Mouse (Mus musculus) ovary, adult 18-20 months (tissue): Measurements from ENCODE around the gene Pdpn.
A peak's percentile ranks its signal among the peaks of the same experiment; 100 is the strongest.
"Not testable (repeated sequence)": the region's sequence is repeated elsewhere in the genome, so short reads cannot be mapped to it uniquely, and the experiment has no call there.

Experiments
- DNase-seq: peaks from one replicate; pipeline ENCODE4 v3.0.0; 2022; ENCODE audit warnings: low spot score, mixed read lengths

The Pdpn gene

DNA sequence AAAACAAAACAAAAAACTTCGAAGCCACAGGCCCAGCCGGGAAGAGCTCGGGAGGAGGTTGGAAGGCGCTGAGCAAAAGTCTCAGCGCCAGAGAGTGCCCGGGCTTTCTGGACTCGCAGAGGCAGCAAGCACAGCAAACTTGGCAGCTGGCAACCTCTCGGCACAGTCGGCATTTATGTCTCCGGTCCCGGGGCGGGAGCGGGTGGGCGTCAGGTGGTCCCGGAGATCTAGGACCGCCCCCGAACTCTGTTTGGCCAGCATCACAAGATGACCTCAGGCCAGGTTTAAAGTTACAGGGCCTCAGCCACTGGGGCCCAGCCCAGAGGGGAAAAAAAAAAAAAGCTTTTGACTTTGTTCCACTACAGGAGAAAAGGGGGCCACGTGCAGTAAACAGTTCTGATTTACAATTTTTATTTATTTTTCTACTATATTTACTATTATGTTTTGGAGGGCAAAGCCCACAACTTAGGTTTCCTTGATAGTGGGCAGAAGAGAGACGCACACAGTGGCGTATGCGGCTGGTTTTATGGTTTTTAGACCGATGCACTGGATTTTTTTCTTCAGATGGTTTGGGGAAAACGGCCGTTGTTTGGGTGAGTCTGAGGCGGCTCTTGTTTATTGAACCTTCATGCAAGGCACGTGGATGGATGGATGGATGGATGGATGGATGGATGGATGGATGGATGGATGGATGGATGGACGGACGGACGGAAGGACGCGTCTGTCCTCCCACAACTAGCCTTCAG, at the start of gene Pdpn:
Gene Pdpn, minus strand, starts transcription at position 240 of the 746 bp plus-strand sequence.
- DNase-seq, result peak; percentile 62

DNA sequence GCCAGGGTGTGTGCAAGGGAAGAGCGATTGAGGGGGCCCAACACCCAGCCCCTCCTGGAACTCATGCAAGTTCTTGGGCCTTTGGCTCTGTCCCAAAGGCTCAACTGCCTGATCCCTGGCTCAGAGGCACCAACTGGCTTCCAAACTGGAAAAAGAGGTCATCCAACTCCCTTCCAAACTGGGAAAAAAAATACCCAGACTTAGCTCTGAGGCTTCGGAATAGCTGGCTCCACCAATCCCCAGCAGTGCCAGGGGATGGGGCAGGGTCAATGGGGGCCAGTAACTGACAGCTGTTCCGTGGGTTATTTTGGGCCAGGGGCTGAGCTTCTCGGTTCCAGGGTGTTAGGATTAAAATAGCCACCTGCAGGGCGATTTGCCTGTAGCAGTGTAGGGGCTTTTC, 49.3 kb upstream of the Pdpn start:
- no peak for DNase-seq

DNA sequence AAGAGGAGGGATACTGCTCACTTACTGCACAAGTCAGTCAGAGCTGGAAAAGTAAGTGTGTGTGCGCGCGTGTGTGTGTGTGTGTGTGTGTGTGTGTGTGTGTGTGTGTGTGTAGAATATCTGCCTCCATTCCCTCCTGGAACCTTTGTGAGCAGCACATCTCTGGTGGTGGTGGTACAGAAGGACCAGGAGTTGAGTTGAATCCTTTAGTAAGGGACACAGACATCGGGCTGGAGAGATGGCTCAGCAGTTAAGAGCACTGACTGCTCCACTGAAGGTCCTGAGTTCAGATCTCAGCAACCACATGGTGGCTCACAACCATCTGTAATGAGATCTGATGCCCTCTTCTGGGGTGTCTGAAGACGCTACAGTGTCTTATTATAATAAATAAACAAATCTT, 46.1 kb upstream of the Pdpn start:
- not testable (repeated sequence) for DNase-seq

DNA sequence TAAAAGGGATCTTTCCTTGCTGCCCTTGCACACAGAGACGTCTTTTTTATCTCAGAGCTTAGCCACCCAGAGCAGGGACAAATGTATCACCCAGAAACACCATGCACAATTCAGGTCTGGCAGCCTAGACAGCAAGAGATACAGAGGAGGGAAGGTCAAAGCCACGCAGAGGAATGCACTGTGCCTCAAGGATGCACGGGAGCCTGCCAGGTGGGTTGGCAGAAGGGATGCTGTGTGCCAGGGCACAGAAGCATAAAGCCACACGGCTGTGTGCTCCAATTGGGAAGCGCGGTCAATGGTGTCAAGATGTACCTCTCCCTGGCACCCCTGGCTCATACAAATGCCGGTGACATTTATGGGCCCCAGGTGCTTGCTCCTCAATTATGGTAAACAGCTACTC, 42.1 kb upstream of the Pdpn start:
- DNase-seq, result no peak

DNA sequence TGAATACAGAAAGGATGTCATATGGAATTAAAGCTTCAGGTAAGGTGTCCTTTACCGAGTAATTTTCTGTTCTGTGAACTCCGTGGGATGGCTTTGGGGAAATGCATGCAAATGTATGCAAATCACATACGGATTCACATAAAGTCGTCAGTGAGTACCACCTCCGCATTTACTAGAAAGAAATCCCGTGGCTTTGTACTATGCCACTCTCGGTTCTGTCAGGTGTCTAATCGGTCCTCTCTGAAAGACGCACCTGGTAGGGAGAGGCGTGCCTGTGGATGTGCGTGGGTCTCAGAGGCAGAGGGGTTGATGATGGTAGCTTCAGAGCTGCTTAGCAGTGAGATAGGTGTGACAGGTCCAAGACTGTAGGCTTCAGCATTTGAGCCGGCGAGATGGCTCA, 40.4 kb upstream of the Pdpn start:
- DNase-seq, result no peak

DNA sequence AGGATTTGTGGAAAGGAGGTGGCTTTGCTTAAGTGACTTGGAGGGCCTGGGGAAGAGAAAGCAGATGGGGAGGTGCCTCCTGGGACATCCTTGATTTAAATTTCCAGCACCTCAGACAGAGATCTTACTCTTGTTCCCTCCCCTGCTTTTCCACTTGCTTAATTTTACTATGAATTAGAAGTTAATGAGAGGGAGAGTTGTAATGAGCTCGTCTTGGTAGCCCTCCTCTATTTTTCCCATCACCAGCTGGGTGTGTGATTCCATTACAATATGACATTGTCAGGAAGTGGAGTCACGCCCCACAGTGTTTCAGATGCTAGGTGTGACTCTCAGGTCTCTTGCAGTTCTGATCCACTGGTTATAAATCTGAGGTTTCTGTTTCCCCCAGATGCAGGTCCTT, 36.7 kb upstream of the Pdpn start:
- no peak for DNase-seq

DNA sequence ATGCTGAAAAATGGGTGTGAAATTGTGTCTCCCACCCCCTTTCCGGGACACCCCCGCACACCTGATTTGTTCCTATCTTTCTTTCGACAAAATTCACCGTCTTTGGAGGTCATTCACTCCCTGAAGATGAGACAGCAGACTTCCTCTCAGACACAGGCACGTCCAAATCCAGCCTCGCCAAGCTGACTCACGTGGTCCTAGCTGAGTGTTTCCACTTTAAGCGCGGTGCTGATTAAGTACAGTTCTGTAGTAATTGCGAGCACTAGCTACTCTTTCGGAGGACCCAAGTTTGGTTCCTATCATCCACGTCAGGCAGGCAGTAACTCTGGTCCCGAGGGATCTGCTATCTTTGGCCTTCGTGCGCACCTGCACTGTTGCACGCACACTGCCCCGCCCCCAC, 35.6 kb upstream of the Pdpn start:
- no peak for DNase-seq

DNA sequence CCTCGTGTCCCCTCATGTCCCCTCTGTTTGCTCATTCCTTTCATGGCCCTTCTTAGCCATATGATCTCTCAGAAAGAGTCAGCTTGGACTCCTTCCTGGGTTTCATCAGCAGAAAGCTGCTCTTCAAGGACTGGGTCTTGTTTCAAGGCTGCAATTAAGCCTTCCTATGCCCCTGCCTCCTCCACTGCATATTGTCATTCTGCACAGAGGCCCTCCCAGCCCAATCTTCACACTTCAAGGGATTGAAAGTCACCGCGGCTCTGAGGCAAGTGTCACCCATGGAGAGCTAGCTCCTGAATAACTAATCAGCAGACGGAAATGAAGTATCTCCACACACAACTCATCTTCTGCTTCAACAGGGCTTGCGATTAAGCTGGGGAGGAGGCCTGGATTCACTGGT, 34.8 kb upstream of the Pdpn start:
- DNase-seq, result no peak

DNA sequence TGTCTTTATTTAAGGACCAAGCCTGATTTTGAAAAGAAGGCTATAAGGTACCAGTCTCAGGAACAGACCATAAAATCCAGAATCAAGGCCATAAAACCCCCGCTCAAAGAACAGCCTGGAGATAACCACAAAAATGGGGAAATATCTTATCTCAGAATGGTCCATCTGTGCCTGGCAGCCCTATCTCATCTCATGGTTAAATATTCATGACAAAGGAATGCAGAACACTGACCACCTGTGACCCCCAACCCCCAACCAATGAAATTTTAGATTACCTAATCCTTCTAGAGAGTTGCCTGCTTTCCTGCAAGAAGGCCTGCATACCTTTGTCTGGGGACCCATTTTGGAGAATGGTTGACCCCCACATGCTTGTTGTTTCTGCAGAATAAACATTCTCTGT, 32.4 kb upstream of the Pdpn start:
- no peak for DNase-seq

DNA sequence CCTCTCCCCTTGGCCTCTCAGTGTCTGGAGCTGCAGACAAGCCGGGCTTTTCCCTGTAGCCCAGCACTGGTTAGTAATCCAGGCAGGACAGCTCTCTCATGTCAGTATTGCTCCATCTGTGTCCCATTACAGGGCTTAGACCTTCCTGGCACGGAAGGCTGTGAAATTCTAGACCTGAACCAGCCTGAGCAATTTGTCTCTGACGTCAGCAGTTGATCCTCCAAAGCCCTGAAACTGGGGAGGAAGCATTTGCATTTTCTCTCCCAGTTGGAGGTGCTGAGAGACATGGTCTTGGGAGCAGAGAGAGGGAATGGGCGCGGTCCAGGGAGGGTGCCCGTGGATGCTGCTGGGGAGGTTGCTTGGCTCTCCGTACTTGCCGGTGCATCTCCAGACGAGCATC, 31.2 kb upstream of the Pdpn start:
- no peak for DNase-seq

DNA sequence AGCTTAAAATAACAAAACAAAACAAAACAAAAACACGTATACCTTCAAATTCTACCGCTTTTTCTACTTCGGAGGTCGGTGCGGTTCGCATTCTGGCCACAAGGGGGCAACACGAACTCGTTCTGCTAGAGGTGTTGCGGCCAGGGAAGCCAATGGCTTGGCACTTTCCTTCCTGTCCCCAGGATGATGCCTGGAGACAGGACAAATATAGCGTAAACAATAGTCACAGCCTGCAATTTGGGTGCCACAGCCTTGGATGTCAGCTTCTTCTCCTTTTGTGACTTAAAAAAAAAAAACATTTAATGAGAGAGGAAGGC, 26.2 kb upstream of the Pdpn start:
- peak; percentile 31 for DNase-seq

DNA sequence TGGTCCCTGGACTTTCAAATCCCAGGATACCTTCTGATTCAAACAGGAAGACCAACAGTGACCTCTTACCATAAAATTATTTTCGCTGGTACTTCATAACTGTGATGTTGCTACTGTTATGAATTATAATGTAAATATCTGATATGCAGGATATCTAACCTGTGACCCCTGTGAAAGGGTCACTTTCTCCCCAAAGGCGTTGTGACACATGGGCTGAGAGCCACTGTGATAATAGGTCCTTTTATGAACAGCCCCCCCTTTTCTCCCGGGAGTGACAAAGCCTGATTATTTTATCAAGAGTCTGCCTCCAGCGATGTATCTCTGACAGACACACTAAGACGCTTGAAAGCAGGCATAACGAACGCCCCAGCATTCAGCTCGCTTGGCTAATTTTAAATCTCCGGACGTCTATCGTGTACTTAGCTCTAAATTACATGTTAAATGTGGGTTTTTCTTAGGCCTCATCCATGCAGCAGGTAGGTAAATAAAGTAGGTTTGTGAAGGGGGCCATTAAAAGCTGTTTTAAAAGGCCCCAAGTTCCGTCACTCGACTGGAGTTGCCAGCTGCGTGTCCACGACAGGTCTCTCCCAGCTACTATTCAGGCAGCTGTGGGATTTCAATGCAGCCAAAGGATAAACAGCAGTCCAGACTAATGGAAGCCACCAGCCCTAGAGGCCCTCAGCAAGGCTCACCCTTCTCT, 25.7 kb upstream of the Pdpn start:
- no peak for DNase-seq

DNA sequence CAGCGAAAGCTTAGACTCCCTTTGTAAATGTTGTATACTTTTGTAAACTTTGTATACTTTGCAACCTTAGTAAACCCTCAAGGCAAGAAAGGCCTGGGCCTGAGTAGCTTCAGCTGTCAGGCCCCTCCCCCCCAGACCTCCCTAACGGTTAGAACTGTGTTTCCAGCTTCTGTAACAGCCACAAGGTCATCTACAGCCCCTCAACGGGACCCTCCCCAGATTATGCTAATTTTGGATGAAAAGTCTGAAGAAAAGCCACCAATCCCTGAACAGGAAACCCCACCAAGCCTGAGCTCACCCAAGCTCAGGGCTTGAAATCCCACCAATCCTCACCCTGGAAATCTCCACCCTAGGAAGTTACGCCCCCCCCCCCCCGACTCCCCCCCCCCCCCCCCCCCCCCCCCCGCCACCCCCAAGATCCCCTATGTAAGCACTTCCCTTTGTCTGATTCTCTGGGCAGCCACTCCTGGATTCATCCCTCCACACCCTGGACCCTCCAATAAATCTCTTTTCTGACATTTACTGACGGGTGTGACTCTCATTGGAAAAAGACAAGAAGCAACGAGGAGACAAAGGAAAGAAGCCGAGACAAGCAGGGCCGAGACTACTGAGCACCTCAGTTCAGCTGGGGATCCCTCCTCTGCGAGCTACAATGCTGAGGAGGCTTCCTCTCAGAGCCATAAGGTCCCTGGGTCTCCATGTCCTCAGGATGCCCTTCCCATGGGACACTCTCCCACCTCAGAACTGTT, 25.0 kb upstream of the Pdpn start:
- DNase-seq, result no peak

DNA sequence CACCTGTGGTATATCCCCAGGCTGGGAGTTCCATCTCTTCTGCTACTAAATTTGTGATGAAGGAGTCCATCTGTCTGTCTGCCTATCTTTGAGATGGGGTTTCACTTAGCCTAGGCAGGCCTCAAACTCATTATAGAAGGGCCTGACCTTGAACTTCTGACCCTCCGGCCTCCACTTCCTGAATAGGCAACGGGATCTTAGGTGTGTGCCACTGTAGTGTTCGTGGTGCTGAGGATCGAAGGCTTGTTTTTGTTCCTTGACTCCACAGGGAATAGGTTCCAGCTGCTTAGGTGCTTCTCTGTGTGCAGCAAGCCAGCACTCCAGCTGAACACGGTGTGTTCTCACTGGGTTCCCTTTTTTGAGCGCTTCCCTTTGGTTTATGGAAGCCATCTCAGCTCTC, 13.9 kb upstream of the Pdpn start:
- no peak for DNase-seq

DNA sequence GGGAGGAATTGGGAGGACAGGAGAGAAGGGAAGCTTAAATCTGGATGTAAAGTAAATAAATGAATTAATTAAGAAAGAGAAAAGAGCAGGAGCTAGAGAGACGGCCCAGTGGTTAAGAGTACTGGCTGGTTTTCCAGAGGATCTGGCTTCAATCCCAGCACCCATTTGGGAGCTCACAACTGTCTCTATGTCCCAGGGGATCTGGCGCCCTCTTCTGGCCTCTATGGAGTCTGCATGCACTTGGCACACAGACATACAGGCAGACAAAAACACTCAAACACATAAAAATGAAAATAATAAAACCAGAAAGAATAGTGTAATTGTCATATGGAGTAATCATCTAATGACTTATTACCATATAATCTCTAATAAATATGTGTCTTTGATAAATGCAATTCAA, 12.0 kb upstream of the Pdpn start:
- no peak for DNase-seq

DNA sequence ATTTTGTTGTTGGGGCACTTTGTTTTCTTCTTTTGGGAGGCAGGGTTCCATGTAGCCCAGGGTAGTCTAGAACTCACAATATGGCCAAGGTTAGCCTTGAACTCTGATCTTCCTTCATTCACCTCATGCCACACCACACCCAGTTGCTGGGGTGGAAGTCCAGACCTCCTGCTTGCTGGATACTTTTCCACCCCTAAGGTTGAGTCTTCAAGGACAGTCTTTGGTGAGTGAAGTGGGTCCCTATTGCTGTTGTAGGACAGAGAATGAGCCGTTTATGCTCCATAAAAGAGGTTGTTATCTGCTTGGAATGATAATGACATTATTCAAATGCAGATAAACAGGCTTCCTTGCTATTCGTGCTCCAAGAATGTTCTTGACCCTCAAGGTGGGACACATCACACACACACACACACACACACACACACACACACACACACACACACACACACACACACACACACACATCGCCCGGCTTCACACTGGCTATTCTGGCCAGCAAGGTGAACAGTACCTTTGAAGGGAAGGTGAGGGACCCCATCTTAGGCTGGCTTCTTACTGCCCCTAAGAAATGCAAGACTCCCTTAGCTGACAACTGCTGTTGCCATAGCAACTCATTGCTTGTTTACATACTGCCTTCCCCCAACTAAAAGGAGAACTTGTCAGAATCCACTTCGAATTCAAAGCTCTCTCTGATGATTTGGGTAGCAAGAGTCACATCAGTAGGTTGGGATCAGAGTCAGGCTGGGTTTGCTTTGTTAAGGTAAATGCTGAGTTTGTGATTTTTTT, 6.8 kb upstream of the Pdpn start:
- no peak for DNase-seq

DNA sequence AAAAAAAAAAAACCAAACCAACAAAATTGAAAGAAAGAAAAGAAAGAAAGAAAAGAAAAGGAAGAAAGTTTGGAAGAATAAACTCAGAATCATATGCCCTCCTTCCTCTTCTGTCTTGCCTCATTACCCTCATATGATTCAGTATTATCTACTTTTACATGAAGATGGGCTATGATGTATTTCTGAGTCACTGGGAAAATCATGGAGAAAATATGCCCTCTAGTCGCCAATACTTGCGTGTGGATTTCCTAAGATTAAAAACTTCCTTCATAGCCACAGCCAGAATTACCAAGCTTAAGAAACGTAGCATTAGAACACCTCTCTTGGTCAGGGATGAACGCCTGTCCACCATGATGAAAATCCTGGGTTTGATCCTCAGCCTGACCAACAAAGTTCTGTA, 5.7 kb upstream of the Pdpn start:
- no peak for DNase-seq

DNA sequence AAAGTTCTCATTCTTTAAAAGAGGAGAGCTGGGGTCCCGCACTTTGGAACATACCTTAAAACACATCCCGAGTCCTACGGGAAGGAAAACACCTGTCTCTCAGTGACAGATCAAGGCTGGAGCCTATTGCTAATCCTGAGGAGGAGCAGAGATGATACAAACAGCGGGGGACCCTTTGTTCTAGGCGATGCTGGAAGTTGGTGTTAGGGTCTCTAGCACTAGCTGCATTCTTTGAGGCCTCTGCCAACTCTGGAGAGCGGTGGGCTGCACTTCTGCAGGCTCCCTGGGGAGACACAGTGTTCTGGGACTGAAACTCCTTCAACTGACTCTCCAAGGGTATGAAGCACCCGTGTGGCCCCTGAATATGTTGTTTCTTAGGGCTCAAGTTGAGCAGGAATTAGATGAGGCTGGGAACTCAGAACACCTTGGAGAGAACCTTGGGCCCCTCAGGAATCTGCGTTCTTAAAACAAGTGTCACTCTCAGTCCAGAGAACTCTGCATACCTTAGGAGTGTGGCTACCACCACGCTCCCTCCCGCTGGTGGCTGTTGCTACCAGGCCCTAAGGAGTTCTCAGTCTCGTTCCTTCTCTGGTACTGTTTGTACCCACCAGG, 3.0 kb upstream of the Pdpn start:
- no peak for DNase-seq

DNA sequence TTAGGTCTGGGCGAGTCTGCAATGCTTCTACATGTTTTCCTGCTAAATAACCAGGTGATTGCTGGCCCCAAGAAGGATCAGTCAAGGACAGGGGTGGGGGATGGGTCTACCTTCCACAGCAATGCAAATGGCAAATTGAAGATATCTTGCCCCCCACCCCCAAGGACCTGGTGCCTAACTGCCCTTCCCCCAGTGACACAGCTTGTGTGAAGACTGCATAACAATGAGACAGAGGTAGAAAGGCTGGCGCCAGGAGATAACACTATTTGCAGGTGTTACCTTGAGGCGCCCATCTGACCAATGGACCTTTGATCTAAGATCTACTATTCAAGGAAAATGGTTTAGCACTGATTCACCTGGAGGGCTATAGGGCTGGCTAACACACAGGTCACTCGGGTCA, 2.5 kb upstream of the Pdpn start:
- DNase-seq, result no peak

DNA sequence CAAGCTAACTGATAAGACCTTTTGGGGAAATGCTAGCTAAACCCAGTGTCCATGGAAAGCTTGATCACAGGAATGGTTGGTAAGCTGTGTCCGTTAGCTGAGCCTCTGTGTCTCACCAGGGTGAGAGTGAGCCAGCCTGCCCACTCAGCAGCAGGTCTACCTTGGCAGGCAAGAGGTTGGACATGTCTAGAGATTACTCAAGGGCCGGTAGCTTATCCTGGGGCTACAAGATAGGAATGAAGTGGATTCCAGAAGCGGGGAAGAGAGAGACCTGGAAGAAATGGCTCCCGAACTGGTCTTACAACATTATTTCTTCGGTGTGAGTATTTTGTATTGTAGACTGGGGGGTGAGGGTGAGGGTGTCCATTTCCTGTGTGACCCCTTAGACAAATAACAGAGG, 1.7 kb upstream of the Pdpn start:
- no peak for DNase-seq

DNA sequence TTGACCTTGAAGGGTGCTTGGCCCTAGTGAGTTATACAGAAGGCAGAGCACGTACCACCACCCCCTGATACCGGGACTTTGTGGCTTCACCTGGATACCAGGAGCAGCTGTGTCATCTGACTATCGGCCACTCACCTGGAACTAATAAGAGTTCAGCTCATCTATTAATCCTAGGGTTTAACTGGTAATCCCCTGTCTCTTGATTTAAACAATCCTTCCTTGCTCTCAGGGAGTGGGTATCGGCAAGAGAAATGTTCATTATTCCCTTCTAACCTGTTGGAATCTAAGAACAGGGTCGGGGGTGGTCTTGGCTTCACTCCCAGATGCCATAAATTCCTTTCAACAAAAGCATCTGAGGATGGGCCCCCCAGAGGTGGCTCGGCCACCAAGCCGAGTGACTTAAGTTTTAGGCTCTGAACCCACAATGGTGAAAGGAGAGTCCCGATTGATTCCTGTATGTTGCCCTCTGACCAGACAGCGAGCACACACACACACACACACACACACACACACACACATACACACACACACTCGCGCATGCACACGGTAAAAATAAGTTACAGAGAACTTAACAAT, 837 bp upstream of the Pdpn start:
- DNase-seq, result no peak
